8 mouse cellular contexts compared by ENCODE assay signal in genomic region chr10:62110504-62111206, GRCm38 (mm10). TPM values are rescaled to one million over a fixed set of nuclear protein-coding genes. Genes with fewer than 3 reads are reported as not detected.
DNase-seq lines count a peak whose midpoint lies in the region; ATAC-seq lines count a peak whose summit lies in the region.

No protein-coding gene starts in this region.

- ATAC-seq in common myeloid progenitor, adult 5-6 weeks (replicated peaks; ENCODE audit: low read depth, poor library complexity, severe bottlenecking): peak; percentile 87
- peak; percentile 87 for ATAC-seq in hindbrain, embryonic 15.5 days (ENCODE audit: low FRiP score, low read depth)

- H3K4me2 ChIP-seq in hindbrain, embryonic 15.5 days: peak overlapping the region; percentile 77

- H3K9me3 ChIP-seq in hindbrain, embryonic 15.5 days: no peaks in the 10 kb centered on the region

- peaks cover 24% of the 10 kb centered on the region for H3K4me1 ChIP-seq in hindbrain, embryonic 15.5 days (replicated peaks)

- peak overlapping the region; percentile 66 for H3K9ac ChIP-seq in hindbrain, embryonic 15.5 days

- peak overlapping the region; percentile 66 for H3K4me3 ChIP-seq in hindbrain, embryonic 15.5 days

- under 1% methylated on average over 57 of the region's 57 CpGs for WGBS in hindbrain, embryonic 15.5 days

- 0 out of 2 replicates have a peak overlapping the region, but pooled peaks have one; percentile 27 for H3K27ac ChIP-seq in hindbrain, embryonic 15.5 days (replicated peaks)

- 0 out of 2 replicates have a peak, but pooled peaks cover 2% of the 10 kb centered on the region for H3K36me3 ChIP-seq in hindbrain, embryonic 15.5 days

- peak; percentile 81 for DNase-seq in R1 (ENCODE audit: low read depth, low spot score)
- DNase-seq in gastrocnemius, adult 18-20 months (ENCODE audit: low spot score): peak; percentile 81
- DNase-seq in layer of hippocampus, postnatal 36 days: peak; percentile 85 to 93
- DNase-seq in lung, postnatal 14 days: peak; percentile 87
- peak; percentile 86 for DNase-seq in retina, embryonic 14.5 days (ENCODE audit: low spot score)
- peak; percentile 85 for DNase-seq in thymus, postnatal 25 days

- H3K27me3 ChIP-seq in hindbrain, embryonic 15.5 days: peaks cover 5% of the 10 kb centered on the region

RNA-seq across cellular contexts. Expression of gene Neurog3, which starts 22.2 kb away (rescaled TPM):
- not detected in 2 replicates for total RNA-seq in common myeloid progenitor, adult 5-6 weeks (2017)
- total RNA-seq in gastrocnemius, adult 18-20 months (2021): not detected
- polyA plus RNA-seq in hindbrain, embryonic 15.5 days (2015; fragmentation: Nextera tagmentation; extraction: Ambion mirVana): not detected in 2 replicates
- total RNA-seq in layer of hippocampus, postnatal 36 days (2021): not detected

RNA-seq across cellular contexts. Expression of gene Fam241b, which starts 33.1 kb away (rescaled TPM):
- 1.1 TPM in 1 of 2 replicates, not detected in the other for total RNA-seq in common myeloid progenitor, adult 5-6 weeks (2017)
- total RNA-seq in gastrocnemius, adult 18-20 months (2021): 1 to 10 TPM; 1.7 to 2.7 TPM
- 149 and 161 TPM in 2 replicates for polyA plus RNA-seq in hindbrain, embryonic 15.5 days (2015; fragmentation: Nextera tagmentation; extraction: Ambion mirVana)
- 10 to 100 TPM; 31.3 to 37.6 TPM for total RNA-seq in layer of hippocampus, postnatal 36 days (2021)

Comparison
In these comparisons a context has a peak if more than half of its experiments do, and no peak if none do; other contexts are left out.
1. Peak in every context shown above with its lines: DNase-seq, ATAC-seq, H3K4me3 ChIP-seq and H3K27ac ChIP-seq.
2. RNA of gene Fam241b, which starts 33.1 kb away (total RNA-seq): 31.3 to 37.6 TPM in layer of hippocampus, postnatal 36 days; 1.7 to 2.7 TPM in gastrocnemius, adult 18-20 months and 1.1 TPM in common myeloid progenitor, adult 5-6 weeks; every median in the first group is over 4 times any median in the second.